Mouse (Mus musculus) bone marrow, adult 2 months (tissue): ENCODE measurements around the gene Rrp8. TPM values are rescaled to one million over a fixed set of nuclear protein-coding genes. Genes with fewer than 3 reads are reported as not detected.

ENCODE experiments used
- H3K27ac ChIP-seq: fragments of 200-500 bp; 2 replicates; pipeline ENCODE4 v1.5.1; 2012; ENCODE audit warnings: low read depth, mild to moderate bottlenecking, control low read depth, inconsistent platforms, low read length; ENCODE audit not compliant: control insufficient read depth, poor library complexity, insufficient read depth
- H3K4me1 ChIP-seq: fragments of 200-500 bp; 2 replicates; pipeline ENCODE4 v1.6.1; 2011; ENCODE audit warnings: low read length; ENCODE audit not compliant: control insufficient read depth, insufficient read depth
- H3K4me3 ChIP-seq: fragments of 200-500 bp; replicated peaks from 2 replicates; pipeline ENCODE3; 2011; ENCODE audit warnings: mild to moderate bottlenecking, low read depth, low read length, control low read depth; ENCODE audit not compliant: control insufficient read depth
- CTCF ChIP-seq: fragments of 200-500 bp; IDR thresholded peaks from 2 replicates; pipeline ENCODE4 v1.5.1; 2011; ENCODE audit warnings: low read length, control low read depth; ENCODE audit not compliant: control insufficient read depth, insufficient read depth
- POLR2A ChIP-seq: fragments of 200-500 bp; IDR thresholded peaks from 2 replicates; pipeline ENCODE4 v1.6.1; 2011; ENCODE audit warnings: low read depth, mild to moderate bottlenecking, control low read depth, low read length, borderline replicate concordance; ENCODE audit not compliant: control insufficient read depth
- WGBS: fragments of 180-500 bp; shearing (Covaris S2); methylation state at CpG from one replicate; pipeline ENCODE4 v1.1.7; 2018; 5-methylcytosine and 5-hydroxymethylcytosine counted together
- polyA plus RNA-seq: library from polyadenylated mRNA; stranded (reverse); fragments of >200 nt; gene quantifications from 2 replicates; pipeline ENCODE4 v1.2.4, GENCODE M21; 2011; ENCODE audit warnings: low replicate concordance; ENCODE audit not compliant: missing spikeins, insufficient read depth, insufficient read length

Rrp8 gene
- polyA plus RNA-seq, 1 experiment = 26.7 TPM

DNA sequence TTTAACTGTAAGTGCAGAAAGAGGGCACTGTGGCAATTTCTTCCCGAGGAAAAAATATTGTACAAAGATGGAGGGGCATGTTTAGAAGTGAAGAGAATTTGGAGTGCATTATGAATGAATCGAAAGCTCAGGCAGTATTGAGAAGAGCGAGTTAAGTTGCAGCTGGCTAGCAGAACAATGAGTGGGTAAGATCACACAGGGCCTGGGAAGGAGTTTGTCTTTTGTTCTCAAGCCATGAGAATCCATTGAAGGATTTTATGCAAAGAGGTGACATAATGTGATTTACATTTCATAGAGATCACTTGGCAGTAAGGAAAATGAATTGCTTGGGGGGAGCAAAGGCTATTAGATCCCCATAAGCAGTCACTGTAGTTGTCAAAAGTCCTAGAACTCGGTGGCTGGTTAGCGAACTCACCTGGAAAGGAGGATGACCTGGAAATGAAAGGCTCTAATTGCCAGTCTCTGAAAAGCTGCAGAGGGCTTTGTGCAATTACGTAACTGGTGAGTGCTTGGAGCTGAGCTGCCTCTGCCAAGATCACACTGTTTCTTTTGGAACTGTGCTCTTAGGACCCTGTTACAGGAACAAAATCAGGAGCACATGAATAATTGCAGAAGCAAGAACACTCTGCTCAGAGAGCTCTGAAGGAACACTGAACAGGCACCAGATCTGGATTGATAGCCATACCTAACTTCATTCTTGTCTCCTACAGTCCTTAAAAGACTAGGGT is 8.3 kb downstream of the Rrp8 start:
- Histone ChIP-seq H3K4me3 (no peak overlapping the region), H3K27ac (no peak overlapping the region), H3K4me1 (no peaks in the 10 kb centered on the region)
- 67% methylated on average over 6 of the region's 6 CpGs for WGBS
- TF ChIP-seq POLR2A = no peak
- TF ChIP-seq CTCF = no peak

DNA sequence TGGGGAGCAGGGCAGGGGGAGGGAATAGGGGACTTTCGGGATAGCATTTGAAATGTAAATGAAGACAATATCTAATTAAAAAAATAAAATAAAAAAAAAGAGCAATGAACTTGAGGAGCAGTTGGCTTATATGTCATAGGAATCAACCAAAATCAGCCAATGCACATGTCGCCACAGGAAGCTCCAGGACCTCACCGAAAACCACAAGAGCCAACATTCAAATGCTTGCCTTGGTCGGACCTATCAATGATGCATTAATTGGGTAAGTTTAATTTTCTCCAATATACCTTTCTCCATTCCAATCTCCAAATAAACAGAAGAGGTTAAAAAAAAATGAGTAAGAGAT is 10.2 kb downstream of the Rrp8 start:
- no peaks in the 10 kb centered on the region for H3K4me1 ChIP-seq
- 42% methylated on average over 4 of the region's 4 CpGs for WGBS
- no peak overlapping the region for H3K27ac ChIP-seq
- no peak overlapping the region for H3K4me3 ChIP-seq
- no peak for TF ChIP-seq POLR2A
- no peak for TF ChIP-seq CTCF

DNA sequence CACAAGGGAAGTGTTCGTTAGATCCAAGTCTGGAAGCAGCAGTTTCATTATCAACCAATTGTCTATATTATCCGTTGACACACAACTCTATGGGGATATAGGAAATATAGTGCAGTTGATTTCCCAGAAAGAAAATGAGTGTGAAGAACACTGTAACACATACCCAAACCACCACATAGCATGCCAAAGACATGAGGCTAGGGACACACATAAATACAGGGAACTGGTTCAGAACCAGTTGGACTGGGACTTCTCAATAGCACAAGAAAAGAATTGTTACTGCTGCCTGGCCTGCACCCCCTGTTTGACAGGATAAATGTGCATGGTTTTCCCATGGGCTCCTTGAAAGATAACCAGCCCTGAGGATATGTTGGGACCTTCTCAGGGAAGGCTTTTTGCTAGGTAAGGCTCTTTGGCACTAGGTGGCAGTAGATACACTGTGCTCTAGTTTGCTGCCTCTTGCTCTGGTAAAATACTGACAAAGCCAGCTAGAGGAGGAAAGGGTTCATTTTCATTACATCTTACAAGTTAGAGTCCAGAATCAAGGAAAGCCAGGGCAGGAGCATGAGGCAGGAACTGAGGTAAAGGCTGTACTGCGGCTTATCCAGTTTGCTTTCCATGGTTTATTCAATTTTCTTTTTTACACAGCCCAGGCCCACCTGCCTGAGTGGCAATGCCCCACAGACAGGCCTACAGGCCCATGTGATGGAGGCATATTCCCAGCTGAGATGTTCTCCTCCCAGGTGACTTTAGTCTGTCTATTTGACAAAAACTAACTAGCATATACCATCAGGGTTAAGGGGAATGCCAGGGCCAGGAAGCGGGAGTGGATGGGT is 10.8 kb downstream of the Rrp8 start:
- Histone ChIP-seq H3K4me3 (no peak overlapping the region), H3K4me1 (no peaks in the 10 kb centered on the region), H3K27ac (no peak overlapping the region)
- WGBS = 77% methylated on average over 4 of the region's 4 CpGs
- peak; percentile 41; the same call in 1 of the 2 replicates for TF ChIP-seq CTCF
- no peak for TF ChIP-seq POLR2A

DNA sequence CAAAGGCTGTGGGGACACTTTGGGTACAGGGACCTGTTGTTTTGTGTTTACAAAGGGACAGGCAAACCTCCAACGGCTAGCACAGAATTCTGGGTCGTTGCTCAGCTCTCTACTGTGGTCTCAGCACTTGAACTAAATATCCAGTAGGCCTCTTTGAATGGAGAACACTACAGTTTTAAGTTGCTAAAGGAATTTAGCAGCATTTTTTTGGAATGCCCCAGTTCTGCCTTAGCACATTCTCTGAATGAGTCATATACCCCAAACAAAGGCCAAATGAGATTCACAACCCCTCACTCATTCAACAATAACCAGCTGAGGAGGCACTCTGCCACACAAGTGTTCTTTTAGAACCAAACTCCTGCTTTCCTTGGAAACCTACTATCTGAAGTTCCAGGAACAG is 15.3 kb downstream of the Rrp8 start:
- Histone ChIP-seq H3K4me1 (no peaks in the 10 kb centered on the region), H3K4me3 (no peak overlapping the region), H3K27ac (no peak overlapping the region)
- WGBS = 66% methylated on average over 2 of the region's 2 CpGs
- TF ChIP-seq CTCF = no peak
- TF ChIP-seq POLR2A = no peak

DNA sequence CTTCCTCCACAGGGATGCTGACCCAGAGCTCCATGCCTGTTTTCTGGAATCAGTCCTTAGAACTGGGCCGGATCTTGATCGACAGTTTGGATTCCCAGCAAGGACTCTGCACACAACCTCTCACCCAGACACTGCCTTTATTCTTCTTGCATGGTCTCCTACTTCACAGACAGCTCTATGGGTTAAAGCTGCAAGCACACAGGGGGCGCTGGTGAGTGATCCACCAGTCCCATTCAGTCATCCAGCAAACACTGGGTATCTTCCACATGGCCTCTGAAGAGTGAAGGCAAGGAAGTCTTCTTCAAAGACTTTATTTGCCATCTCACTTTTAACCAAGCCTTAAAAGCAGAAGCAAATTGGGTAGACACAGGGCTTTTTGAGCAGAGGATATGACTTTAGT is 21.8 kb downstream of the Rrp8 start:
- H3K4me3 ChIP-seq = no peak overlapping the region
- no peaks in the 10 kb centered on the region for H3K4me1 ChIP-seq
- 61% methylated on average over 3 of the region's 3 CpGs for WGBS
- 0 out of 2 replicates have a peak, but pooled peaks have one; percentile 17 for TF ChIP-seq CTCF
- no peak for TF ChIP-seq POLR2A
- H3K27ac ChIP-seq = no peak overlapping the region

DNA sequence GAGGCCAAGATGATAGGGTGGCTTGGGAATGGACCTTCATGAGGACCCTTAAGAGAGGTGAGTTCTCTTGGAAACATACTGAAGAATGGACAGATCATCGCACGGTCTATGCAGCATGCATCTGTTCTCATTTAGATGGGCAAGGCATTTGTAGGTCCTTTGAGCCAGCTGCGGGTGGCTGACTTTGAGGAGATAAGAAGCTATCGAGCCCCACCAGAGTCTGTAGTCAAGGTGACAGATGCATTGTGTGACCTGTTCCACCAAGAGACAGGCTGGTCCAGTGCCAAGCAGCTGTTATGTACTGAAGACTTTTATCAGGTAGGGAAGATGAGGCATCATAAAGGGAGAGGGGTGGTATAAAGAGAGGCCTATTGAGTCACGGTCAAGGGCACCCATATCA is 28.5 kb downstream of the Rrp8 start:
- H3K4me3 ChIP-seq = no peak overlapping the region
- 60% methylated on average over 5 of the region's 5 CpGs for WGBS
- no peak for TF ChIP-seq POLR2A

DNA sequence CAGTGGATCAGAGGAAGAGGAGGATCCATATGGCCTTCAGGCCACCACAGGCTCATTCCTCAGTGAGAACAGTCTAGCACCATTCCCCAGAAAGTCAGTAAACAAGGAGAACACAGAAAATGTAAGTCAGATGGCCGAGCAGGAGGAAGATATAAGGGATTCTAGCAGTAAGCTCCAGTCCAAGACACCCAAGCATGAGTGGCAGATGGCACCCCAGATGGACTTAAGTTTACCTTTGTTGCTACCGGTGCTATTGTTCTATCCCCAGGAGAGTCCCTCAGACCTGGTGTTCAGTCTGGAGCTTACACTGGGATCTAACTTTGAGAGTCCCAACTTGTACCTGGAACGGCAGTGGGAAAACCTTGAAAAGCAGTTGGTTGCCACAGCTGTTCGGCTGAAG is 33.4 kb downstream of the Rrp8 start:
- WGBS = 80% methylated on average over 4 of the region's 4 CpGs
- Histone ChIP-seq H3K4me3 (no peak overlapping the region), H3K27ac (no peak overlapping the region), H3K4me1 (no peaks in the 10 kb centered on the region; the same call in 1 of the 2 replicates)
- TF ChIP-seq CTCF = no peak
- no peak for TF ChIP-seq POLR2A

More for the DNA sequence above, 28.5 kb downstream of the Rrp8 start:
- no peaks in the 10 kb centered on the region; the same call in 1 of the 2 replicates for H3K4me1 ChIP-seq
- H3K27ac ChIP-seq = no peak overlapping the region

DNA sequence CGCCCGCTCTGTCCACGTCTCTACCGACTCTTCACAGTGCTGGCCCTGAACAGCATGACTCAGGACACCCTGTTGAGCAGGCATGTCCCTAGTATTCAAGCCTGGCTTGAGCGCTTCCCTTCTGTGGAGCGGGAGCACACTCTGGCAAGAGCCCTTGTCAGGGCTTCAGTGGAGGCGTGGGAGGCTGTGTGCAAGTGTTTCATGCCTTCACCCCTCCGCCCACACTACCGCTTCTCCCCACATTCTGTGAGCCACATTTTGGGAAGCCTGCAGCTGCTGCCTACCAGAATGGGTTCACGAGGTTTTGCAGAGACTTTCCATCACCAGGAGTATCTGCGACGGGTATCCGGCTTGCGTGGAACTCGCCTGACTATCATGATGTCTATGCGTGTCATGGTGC is 34.0 kb downstream of the Rrp8 start:
- no peaks in the 10 kb centered on the region for H3K4me1 ChIP-seq
- H3K27ac ChIP-seq = no peak overlapping the region
- TF ChIP-seq CTCF (no peak), POLR2A (no peak)
- H3K4me3 ChIP-seq = no peak overlapping the region
- 85% methylated on average over 16 of the region's 16 CpGs for WGBS

DNA sequence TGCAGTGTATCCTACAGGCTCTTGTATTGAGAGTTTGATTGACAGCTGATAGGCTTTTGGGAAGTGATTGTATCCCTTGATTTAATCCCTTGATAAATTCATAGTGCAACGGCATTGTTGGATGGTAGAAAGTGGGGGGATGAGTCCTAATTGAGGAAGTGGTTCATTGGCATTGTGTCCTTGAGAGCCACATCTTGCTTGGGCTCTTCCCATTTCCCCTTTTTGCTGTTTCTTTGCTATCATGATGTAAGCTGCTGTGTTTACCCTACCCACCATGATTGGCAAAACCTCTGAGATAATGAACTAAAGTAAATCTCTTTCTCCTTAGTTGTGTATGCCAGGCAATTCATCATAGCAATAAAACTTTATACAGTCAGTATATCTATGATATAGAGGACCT is 46.3 kb downstream of the Rrp8 start:
- WGBS = 3% methylated on average over 1 of the region's 1 CpGs
- no peak overlapping the region for H3K4me3 ChIP-seq
- no peak overlapping the region for H3K27ac ChIP-seq
- TF ChIP-seq CTCF (no peak), POLR2A (no peak)
- no peaks in the 10 kb centered on the region for H3K4me1 ChIP-seq
